14 mouse cellular contexts compared by ENCODE assay signal in the genomic region with DNA sequence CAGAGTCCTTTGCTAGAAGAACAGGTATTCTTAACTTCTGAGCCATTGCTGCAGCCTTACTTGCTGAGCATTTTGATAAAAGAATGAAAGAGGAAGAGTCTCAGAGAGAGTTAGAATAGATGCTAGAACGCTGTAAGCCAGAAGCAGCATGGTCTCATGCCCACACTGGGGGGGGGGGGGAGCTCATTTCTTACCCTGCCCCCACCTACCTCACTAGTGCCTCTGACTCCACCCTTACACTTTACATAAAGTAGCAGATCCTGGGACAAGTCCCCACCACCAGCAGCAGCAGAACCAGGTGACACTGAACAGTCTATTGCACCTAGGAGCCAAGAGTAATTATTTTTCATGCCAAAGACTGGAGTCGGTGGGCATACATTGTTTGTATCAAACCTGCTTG. TPM values are rescaled to one million over a fixed set of nuclear protein-coding genes. Genes with fewer than 3 reads are reported as not detected.
"Had no signal": no experiment of that assay in that cellular context is flagged by ENCODE, and none has a peak within 500 bp of the region (broad histone marks: within the 10 kb centered on the region; RNA-seq: fewer than 3 reads in every experiment).

No protein-coding gene starts in this region.

- H3K9me3 ChIP-seq: hindbrain, embryonic 12.5 days; limb, embryonic 13.5 days; midbrain, embryonic 12.5 days; neural tube, embryonic 13.5 days had no signal

- ATAC-seq: hindbrain, embryonic 16.5 days; midbrain, embryonic 16.5 days had no signal

- H3K27ac ChIP-seq: hindbrain, embryonic 12.5 days; limb, embryonic 13.5 days; liver, embryonic 14.5 days; midbrain, embryonic 12.5 days; neural tube, embryonic 13.5 days had no signal

- H3K4me2 ChIP-seq: hindbrain, embryonic 12.5 days; limb, embryonic 13.5 days; midbrain, embryonic 12.5 days; neural tube, embryonic 13.5 days had no signal

- DNase-seq: kidney, adult 8-10 months; kidney, postnatal 25 days; lung, adult 18-20 months; retina, postnatal 1 day had no signal

- H3K9ac ChIP-seq: hindbrain, embryonic 12.5 days; limb, embryonic 13.5 days; liver, embryonic 14.5 days; midbrain, embryonic 12.5 days; neural tube, embryonic 13.5 days had no signal

- H3K4me3 ChIP-seq: hindbrain, embryonic 12.5 days; limb, embryonic 13.5 days; midbrain, embryonic 12.5 days; neural tube, embryonic 13.5 days had no signal

- H3K36me3 ChIP-seq: hindbrain, embryonic 12.5 days; limb, embryonic 13.5 days; midbrain, embryonic 12.5 days; neural tube, embryonic 13.5 days had no signal

RNA-seq across cellular contexts. Expression of gene Rnf183, which starts 40.1 kb away (rescaled TPM):
- polyA plus RNA-seq: hindbrain, embryonic 12.5 days; inflammation-experienced regulatory T-cells, adult 6 months; limb, embryonic 13.5 days; liver, adult 2 months; liver, embryonic 14.5 days; spleen, adult 2 months had no signal
